Mouse (Mus musculus) lung, postnatal 25 days (tissue): Measurements from ENCODE around the gene Zfyve1.
"Not testable (repeated sequence)": the region's sequence is repeated elsewhere in the genome, so short reads cannot be mapped to it uniquely, and the experiment has no call there.

ENCODE experiments used
- DNase-seq: peaks from one replicate; pipeline ENCODE4 v3.0.0; 2022; ENCODE audit warnings: low spot score

Zfyve1 gene

DNA sequence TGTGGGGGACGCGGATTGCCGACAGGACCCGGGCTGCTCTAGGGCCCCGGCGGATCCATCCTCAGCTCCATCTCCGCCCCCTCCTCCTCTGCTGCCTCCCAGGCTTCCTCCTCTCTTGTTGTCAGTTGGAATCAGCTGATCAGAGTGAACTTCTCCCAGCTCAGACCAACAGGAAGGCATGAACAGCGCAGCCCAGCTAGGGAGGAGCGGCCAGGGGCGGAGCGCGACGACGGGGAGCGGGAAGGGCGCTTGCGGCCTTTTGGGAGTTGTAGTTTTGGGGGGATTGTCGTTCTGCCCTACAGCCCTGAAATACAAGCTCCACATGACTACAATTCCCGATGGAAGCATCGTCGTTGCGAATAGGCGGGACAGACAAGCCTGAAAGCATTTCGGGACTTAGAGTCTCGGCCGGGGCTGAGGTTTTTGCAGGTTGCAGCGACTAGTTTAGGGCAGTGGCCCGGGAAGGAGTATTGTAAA is at the start of gene Zfyve1:
Zfyve1 (minus strand) TSS at position 198 of the 477 bp plus-strand sequence.
- peak; percentile 97 for DNase-seq

DNA sequence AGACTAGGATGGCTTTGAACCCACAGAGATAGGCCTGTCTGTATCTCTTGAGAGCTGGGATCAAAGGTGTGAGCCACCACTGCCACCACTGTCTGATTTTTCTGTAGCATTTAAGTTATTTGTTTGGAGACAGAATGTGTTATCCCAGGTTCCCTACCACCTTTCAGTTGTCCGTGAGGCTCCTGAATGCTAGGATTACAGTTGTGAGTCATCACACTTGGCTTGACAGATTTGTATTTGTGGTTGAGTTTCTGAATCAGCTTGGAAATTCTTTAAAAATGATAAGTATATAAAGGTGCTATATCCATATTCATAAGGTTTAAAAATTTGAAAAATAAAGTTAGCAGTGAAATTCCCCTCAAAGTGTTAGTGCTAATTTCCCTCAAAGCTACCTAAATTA is 46.1 kb upstream of the Zfyve1 start:
- DNase-seq, result no peak

GRCm38 (mm10) chr12:83641233-83641632 is 44.2 kb upstream of the Zfyve1 start:
- DNase-seq, result no peak

- no peak for DNase-seq
Measured at GRCm38 (mm10) chr12:83633807-83634206, 36.8 kb upstream of the Zfyve1 start.

DNA sequence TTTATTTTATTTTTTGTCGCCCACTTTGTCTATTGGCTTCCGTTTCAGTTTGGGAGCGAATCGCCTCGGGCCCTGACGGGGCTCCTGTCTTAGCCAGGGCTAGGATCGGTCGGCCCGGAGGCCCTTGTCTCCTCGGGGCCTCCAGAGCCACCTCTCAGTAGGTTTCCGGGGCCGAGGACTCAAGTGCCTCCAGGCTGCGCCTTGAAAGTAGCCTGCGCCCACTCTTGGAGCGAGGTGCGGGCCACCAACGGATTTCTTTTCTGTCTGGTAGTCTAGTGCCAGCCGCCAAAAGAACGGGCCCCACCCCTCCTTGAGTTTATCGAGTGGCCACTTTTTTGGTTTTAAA is 35.6 kb upstream of the Zfyve1 start:
- peak; percentile 50 for DNase-seq

GRCm38 (mm10) chr12:83631743-83632679 is 35.0 kb upstream of the Zfyve1 start:
- peak; percentile 99 for DNase-seq

- not testable (repeated sequence) for DNase-seq
Measured at GRCm38 (mm10) chr12:83630936-83631335, 33.9 kb upstream of the Zfyve1 start, which contains the start of gene Rbm25. Gene Rbm25, plus strand, starts transcription at chr12:83631236.

DNA sequence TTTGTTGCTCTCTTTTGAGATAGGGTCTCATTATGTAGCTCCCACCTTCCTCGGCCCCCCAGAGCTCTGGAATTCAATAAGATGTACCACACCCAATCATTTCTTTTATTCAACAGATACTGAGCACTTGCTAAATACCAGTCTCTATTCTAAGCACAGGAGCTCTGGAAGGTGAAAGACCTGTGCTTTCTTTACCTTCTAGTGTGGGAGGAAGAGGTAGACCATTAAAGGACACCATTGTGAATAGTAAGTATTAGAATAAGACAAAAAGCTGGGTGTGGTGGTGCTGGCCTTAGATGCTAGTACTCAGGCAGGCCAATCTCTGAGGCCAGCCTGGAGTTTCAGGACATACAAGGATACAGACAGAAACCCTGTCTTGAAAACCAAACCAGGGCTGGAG is 27.3 kb upstream of the Zfyve1 start:
- DNase-seq, result no peak

GRCm38 (mm10) chr12:83622031-83622755 is 25.2 kb upstream of the Zfyve1 start:
- DNase-seq, result no peak

- DNase-seq, result not testable (repeated sequence)
Measured at GRCm38 (mm10) chr12:83620694-83621093, 23.7 kb upstream of the Zfyve1 start.

- DNase-seq, result no peak
Measured at GRCm38 (mm10) chr12:83618981-83619380, 22.0 kb upstream of the Zfyve1 start.

DNA sequence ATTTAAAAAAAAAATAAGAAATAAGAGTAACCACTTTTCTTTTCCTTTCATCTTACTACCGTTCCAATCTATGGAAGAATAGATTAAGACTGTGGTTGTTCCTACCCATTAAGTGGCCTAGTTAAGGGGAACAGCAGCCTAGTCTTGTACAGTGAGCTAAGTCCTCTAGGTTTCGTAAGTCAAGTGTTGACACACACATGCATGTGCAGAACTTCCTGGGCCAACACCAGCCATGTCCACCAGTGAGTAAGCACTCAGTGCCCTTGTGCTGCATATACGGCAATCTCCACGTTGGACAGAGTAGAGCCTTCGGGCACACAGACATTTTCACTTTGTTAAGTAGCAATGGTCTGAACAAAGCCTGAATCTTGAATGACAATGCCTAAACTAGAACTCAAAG is 20.2 kb upstream of the Zfyve1 start:
- DNase-seq, result peak; percentile 58

DNA sequence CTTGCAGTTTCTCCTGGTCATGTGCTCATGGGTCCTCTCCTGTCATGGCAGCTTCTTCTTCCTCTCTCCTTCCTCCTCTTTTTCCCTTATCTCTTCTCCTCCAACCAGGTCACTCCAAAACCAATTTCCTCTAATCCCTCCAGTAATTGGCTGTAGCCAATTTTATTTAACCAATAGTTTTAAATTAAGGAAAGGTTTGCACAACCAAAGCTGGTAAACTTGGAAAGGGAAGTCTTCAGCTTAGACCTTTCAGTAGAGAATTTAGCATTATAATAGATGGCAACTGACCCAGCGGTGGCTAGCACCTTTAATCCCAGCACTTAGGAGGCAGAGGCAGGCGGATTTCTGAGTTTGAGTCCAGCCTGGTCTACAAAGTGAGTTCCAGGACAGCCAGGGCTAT is 9.4 kb upstream of the Zfyve1 start:
- not testable (repeated sequence) for DNase-seq

DNA sequence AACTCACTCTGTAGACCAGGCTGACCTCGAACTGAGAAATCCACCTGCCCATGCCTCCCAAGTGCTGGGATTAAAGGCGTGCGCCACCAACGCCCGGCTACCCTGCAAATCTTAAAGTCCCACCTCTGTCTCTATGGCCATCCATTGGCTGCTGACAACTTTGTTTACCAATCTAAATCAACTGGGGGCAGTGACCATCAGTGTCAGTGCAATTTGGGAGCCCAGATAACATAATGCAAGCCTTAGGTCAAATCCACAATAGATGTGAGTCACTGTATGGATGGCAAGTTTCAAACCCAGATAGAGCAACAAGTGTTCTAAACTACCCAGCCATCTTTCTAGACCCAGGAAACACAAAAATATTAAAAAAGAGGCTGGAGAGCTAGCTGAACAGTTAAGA is 5.3 kb upstream of the Zfyve1 start:
- no peak for DNase-seq

DNA sequence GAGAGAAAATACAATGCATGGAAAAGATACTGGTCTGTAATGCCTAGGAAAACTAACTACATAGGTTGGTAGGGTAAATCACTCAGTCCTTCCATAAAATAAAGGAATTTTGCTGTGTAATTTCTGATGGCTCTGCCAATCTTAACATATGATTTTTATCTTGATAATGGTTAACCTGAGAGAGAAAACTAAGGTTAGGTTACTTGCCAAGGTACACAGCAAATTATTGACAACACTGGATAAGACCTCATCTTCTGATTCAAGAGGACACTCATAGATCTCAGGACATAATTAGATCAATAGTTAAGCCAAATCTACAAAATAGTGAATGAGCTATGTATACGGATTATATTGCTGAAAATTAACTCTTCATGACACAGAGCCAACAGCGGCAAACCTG is 859 bp upstream of the Zfyve1 start:
- DNase-seq, result no peak

- no peak for DNase-seq
Measured at GRCm38 (mm10) chr12:83596191-83596954, 649 bp downstream of the Zfyve1 start.

DNA sequence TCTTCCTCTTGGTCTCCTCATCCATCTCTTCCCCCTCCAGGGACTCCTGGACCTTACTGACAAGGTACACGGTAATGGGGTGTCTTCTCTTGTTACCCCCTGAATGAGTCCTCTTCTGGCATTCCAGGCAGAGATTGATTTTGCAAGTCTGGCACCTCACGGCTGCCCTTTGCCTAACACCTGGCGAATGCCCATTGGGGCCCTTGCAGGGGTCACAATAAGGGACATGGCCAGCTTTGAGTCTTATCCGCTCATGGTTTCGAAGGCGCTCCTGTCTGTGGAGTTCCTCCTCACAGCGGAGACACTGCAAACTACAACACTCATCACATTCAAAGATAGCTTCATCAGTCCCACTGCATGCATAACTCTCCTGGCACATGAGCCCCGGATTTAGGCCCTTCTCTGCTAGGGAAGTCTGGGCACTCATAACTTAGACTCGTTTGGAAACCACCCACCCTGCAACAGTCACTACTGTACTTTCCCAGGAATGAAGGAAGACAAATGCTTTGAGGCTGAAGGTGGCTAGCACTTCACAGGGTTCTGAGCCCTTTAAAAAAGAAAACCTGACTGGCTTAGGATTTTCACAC is 2.5 kb downstream of the Zfyve1 start:
- DNase-seq, result no peak

- DNase-seq, result no peak
Measured at GRCm38 (mm10) chr12:83591754-83592501, 5.1 kb downstream of the Zfyve1 start.

DNA sequence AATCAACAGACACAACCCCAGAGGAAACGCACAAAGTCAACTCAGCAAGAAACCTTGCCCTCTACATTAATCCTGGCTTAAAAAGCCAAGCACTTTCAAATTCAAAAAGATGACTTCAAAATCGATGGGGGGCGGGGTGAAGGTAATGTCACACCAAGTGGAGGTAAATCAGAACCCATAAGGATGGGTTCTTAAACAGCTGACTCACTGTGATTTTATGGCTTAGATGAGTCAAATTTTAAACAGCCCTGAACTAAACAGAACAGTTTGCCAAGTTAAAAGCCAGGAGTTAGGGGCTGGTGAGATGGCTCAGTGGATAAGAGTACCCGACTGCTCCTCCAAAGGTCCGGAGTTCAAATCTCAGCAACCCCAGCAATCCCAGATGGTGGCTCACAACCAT is 10.4 kb downstream of the Zfyve1 start:
- no peak for DNase-seq

DNA sequence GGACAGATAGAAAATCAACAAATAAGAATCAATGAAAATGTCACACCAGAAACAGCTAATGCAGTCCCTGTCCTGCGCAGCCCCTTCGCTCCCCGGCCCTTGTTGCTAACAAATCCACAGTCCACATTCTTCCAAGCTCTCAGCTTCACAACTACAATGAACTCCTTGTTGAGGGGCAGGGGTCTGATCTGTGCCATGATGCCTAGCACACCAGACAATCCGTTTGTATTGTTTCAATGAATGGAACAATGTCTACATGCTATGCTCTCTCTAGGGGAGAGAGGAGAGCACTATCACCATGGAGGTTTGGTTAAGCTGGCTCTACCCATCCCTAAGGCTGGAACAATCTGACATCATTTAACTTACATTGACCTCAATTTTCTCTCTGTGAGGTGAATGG is 14.3 kb downstream of the Zfyve1 start:
- no peak for DNase-seq

DNA sequence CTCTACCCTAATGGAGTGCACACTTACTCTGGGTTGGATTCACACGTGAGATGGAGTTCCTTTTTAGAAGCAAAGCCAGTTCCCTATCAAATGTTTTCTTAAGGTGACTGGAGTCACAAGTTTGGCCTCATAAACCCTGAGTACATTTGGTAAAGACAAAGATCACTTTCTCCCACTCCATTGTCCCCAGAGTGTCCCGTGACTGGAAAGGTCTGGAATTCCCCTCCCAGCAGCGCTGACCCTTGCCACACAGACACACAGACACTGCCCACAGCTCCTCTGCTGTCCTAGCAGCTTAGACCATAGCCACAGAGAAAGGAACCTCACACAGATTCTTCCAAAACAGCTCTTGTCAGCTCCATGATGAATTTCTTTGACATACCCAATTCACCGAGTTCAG is 14.9 kb downstream of the Zfyve1 start:
- DNase-seq, result no peak
